Mouse (Mus musculus): ENCODE measurements around the gene Zfp39. TPM values are rescaled to one million over a fixed set of nuclear protein-coding genes. Genes with fewer than 3 reads are reported as not detected.
"Not testable (repeated sequence)": the region's sequence is repeated elsewhere in the genome, so short reads cannot be mapped to it uniquely, and the experiment has no call there.

The Zfp39 gene
- total RNA-seq, 2 experiments from 2014 or later, result 9.9 to 10.1 TPM

- not testable (repeated sequence) for DNase-seq (ENCODE audit: low spot score in 2 of 2)
Observed at GRCm38 (mm10) chr11:58838951-58839350, 65.1 kb downstream of the Zfp39 start, which contains the start of gene Olfr311. TSS of gene Olfr311 (plus strand) at chr11:58839251.

Other genes with a start within 250 kb of the Zfp39 start
- not detected for gene Olfr322, start 245.4 kb downstream of the Zfp39 start, total RNA-seq (2021)
- gene Olfr320, start 223.1 kb downstream of the Zfp39 start, total RNA-seq (2021), result not detected
- gene Olfr319, start 205.1 kb downstream of the Zfp39 start, total RNA-seq (2021), result not detected
- gene Olfr318, start 180.2 kb downstream of the Zfp39 start, total RNA-seq (2021), result under 1 TPM in 1 of 2 experiments, not detected in 1; 0.16 TPM
- under 1 TPM in 1 of 2 experiments, not detected in 1; 0.49 TPM for gene Olfr317, start 165.0 kb downstream of the Zfp39 start, total RNA-seq (2021)
- under 1 TPM; 0.25 to 0.32 TPM for gene Olfr316, start 151.5 kb downstream of the Zfp39 start, total RNA-seq (2021)
- gene Olfr315, start 131.0 kb downstream of the Zfp39 start, total RNA-seq (2021), result not detected
- not detected for gene Olfr314, start 121.3 kb downstream of the Zfp39 start, total RNA-seq (2021)
- 1 to 10 TPM; 5.3 to 6.9 TPM for gene Fam183b, start 102.3 kb downstream of the Zfp39 start, total RNA-seq (2021)
- not detected for gene Olfr313, start 89.2 kb downstream of the Zfp39 start, total RNA-seq (2021)
- gene Olfr312, start 75.0 kb downstream of the Zfp39 start, total RNA-seq (2021), result not detected
- not detected for gene Olfr311, start 65.0 kb downstream of the Zfp39 start, total RNA-seq (2021)
- 10 to 100 TPM; 16.2 to 17.7 TPM for gene Gm12258, start 57.1 kb downstream of the Zfp39 start, total RNA-seq (2021)
- 10 to 100 TPM in 1 of 2 experiments, 1 to 10 TPM in 1; 6.6 to 11.7 TPM for gene 2810021J22Rik, start 37.0 kb downstream of the Zfp39 start, total RNA-seq (2021)
- under 1 TPM in 1 of 2 experiments, not detected in 1; 0.22 TPM for gene Btnl10, start 13.7 kb upstream of the Zfp39 start, total RNA-seq (2021)
- gene Rnf187, start 34.7 kb upstream of the Zfp39 start, total RNA-seq (2021), result 100 to 1,000 TPM; 453 to 458 TPM
- 100 to 1,000 TPM; 146 to 155 TPM for gene Hist3h2ba, start 44.7 kb upstream of the Zfp39 start, total RNA-seq (2021)
- 10 to 100 TPM; 59.3 to 61.6 TPM for gene Hist3h2a, start 50.5 kb upstream of the Zfp39 start, total RNA-seq (2021)
- 1 to 10 TPM; 2.9 to 3.7 TPM for gene Trim17, start 50.5 kb upstream of the Zfp39 start, total RNA-seq (2021)
- gene Trim11, start 73.9 kb upstream of the Zfp39 start, total RNA-seq (2021), result 10 to 100 TPM; 24.7 to 28.6 TPM
- 1 to 10 TPM; 2.9 TPM for gene Obscn, start 232.2 kb upstream of the Zfp39 start, total RNA-seq (2021)